Mouse (Mus musculus) liver, embryonic 14.5 days (tissue): ENCODE results near the gene Fcer1g.

Experiments used
- CTCF ChIP-seq: IDR thresholded peaks from 2 replicates; pipeline ENCODE4 v1.5.1; 2016; ENCODE audit warnings: antibody characterized with exemption, low read depth, control low read depth
- EP300 ChIP-seq: IDR thresholded peaks from 2 replicates; pipeline ENCODE4 v1.6.1; 2016; ENCODE audit warnings: antibody characterized with exemption, low read depth

DNA sequence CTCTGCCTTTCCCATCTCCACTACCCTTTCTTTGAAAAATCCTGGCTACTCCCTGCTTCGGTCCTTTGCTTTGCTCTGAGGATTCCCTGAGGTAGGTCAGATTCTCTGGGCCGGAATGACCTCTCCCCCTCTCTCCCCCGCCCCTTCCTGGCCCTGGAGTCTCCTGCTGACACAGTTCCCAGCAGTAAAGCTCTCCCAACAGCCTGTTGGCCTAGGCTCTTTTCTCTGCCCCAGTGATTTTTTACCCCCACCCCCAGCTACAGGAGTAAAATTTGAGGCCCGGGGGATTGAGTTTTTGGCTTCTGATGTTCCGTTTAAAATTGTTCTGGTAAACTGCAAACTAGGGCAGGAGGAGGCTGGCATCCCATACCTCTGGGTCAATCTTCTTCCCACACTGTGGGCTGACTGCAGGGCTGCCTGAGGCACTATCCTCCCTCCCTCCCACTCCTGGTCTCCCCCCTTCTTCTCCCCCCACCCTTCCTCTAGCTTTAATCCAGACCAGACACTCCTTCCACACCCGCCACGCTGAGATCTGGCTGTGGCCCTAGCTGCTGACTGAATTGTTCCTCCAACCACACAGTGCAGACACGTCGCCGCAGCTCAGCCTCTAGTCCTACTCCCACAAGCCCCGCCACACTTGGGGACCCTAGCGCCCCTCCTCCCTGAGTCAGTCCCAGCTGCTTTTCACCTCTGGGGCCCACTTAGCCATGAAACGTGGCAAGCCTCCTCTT lies 17.6 kb upstream of the Fcer1g start:
- no peak for TF ChIP-seq CTCF
- no peak for TF ChIP-seq EP300
